Mouse (Mus musculus): ENCODE data around the gene A030014E15Rik. TPM values are rescaled to one million over a fixed set of nuclear protein-coding genes. Genes with fewer than 3 reads are reported as not detected.

The A030014E15Rik gene
- total RNA-seq (2021): not detected
- polyA plus RNA-seq (2012; rRNA removed): not detected in 2 replicates
- long read RNA-seq: 0 reads

DNA sequence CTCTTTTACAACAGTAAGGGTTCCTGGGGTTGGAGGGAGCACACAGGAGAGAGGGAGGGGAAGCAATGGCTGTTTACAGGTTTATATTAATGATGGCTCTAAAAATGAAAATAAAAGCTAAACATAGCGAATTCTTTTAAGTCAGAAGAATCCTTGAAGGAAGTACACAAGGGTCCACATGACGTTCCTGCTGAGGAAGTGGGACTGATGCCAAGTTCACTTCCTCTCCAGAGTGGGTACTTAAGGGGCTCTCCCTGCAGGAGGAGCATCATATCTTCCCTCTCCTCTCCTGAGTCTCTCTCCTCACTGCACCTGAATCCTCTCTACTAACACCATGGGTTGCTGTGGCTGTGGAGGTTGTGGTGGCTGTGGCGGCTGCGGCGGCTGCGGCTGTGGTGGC is at the start of gene A030014E15Rik:
A030014E15Rik (plus strand) TSS at position 268 of the 400 bp plus-strand sequence.
- H3K4me3 ChIP-seq: no peak within 1 kb of the TSS
- no peaks in the 10 kb centered on the region for H3K4me1 ChIP-seq (ENCODE audit: control insufficient read depth, insufficient read depth, low read length)
- TF ChIP-seq POLR2A (IDR thresholded peaks at IDR 0.05; ENCODE audit: insufficient read depth, low read depth, low read length) (no peak), CTCF (IDR thresholded peaks at IDR 0.05) (no peak), EP300 (IDR thresholded peaks at IDR 0.05; ENCODE audit: insufficient read depth, low read depth, low read length) (no peak)
- H3K36me3 ChIP-seq (ENCODE audit: control insufficient read depth, insufficient read depth, low read length): no peaks in the 10 kb centered on the region
- H3K27me3 ChIP-seq (ENCODE audit: control insufficient read depth, insufficient read depth, low read length): no peaks in the 10 kb centered on the region
- 77% methylated on average over 6 of the region's 6 CpGs for WGBS
- DNase-seq: no peak
- no peak within 1 kb of the TSS for H3K27ac ChIP-seq
- no peak within 1 kb of the TSS for H3K9ac ChIP-seq (ENCODE audit: low read depth, low read length)
- intact Hi-C loops (cut with DNase I): no loop called here
- H3K79me2 ChIP-seq (replicated peaks; ENCODE audit: control insufficient read depth, insufficient read depth, low read length): no peaks in the 10 kb centered on the region

DNA sequence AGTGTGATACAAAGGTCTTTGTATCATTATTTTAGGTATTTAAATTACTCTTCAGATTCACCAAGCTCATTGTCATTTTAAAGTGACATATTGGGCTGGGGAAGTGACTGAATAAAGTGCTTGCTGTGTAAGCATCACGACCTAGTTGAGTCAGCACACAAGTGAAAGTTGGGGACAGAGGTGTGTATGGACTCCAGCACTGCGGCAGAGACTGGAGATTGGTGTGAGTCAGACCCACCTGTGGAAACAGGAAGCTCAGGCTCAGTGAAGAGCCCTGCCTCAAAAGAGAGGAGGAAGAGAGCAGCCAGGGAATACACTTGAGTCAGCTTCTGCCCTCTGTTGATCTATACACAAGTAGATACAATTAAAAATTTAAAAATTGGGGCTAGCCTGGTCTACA is 45.5 kb upstream of the A030014E15Rik start:
- no peak for TF ChIP-seq CTCF (IDR thresholded peaks at IDR 0.05)
- TF ChIP-seq EP300 (IDR thresholded peaks at IDR 0.05; ENCODE audit: insufficient read depth, low read depth, low read length): no peak
- TF ChIP-seq POLR2A (IDR thresholded peaks at IDR 0.05; ENCODE audit: insufficient read depth, low read depth, low read length): no peak
- intact Hi-C loops (cut with DNase I): loop anchor here (5.0 kb wide), 1 partner anchor 37 kb away; no protein-coding TSS in a partner anchor
- peaks cover 8% of the 10 kb centered on the region for H3K36me3 ChIP-seq (ENCODE audit: control insufficient read depth, insufficient read depth, low read length)

GRCm38 (mm10) chr1:82880196-82880595 is 44.5 kb upstream of the A030014E15Rik start:
- H3K9ac ChIP-seq (ENCODE audit: low read depth, low read length): no peak overlapping the region
- no peaks in the 10 kb centered on the region; the same call in 1 of the 2 replicates for H3K4me1 ChIP-seq (ENCODE audit: control insufficient read depth, insufficient read depth, low read length)
- no peak overlapping the region for H3K4me3 ChIP-seq
- H3K27ac ChIP-seq: no peak overlapping the region
- TF ChIP-seq POLR2A (IDR thresholded peaks at IDR 0.05; ENCODE audit: insufficient read depth, low read depth, low read length) (no peak), EP300 (IDR thresholded peaks at IDR 0.05; ENCODE audit: insufficient read depth, low read depth, low read length) (no peak), CTCF (IDR thresholded peaks at IDR 0.05) (no peak)
- intact Hi-C loops (cut with DNase I): no loop called here
- H3K27me3 ChIP-seq (ENCODE audit: control insufficient read depth, insufficient read depth, low read length): no peaks in the 10 kb centered on the region
- H3K36me3 ChIP-seq (ENCODE audit: control insufficient read depth, insufficient read depth, low read length): peaks cover 8% of the 10 kb centered on the region
- no peak for DNase-seq
- 86% methylated on average over 8 of the region's 8 CpGs for WGBS
- peaks cover 1% of the 10 kb centered on the region; the same call in 1 of the 2 replicates for H3K79me2 ChIP-seq (replicated peaks; ENCODE audit: control insufficient read depth, insufficient read depth, low read length)

More for the DNA sequence above, 45.5 kb upstream of the A030014E15Rik start:
- H3K9ac ChIP-seq (ENCODE audit: low read depth, low read length): no peak overlapping the region
- DNase-seq: no peak
- peaks cover 1% of the 10 kb centered on the region; the same call in 1 of the 2 replicates for H3K79me2 ChIP-seq (replicated peaks; ENCODE audit: control insufficient read depth, insufficient read depth, low read length)
- H3K4me1 ChIP-seq (ENCODE audit: control insufficient read depth, insufficient read depth, low read length): no peaks in the 10 kb centered on the region; the same call in 1 of the 2 replicates
- H3K27ac ChIP-seq: no peak overlapping the region
- H3K4me3 ChIP-seq: no peak overlapping the region
- no peaks in the 10 kb centered on the region for H3K27me3 ChIP-seq (ENCODE audit: control insufficient read depth, insufficient read depth, low read length)
- WGBS: 52% methylated on average over 2 of the region's 2 CpGs

GRCm38 (mm10) chr1:82893269-82893668 is 31.4 kb upstream of the A030014E15Rik start:
- Histone ChIP-seq H3K4me1 (ENCODE audit: control insufficient read depth, insufficient read depth, low read length) (no peaks in the 10 kb centered on the region), H3K4me3 (no peak overlapping the region), H3K79me2 (replicated peaks; ENCODE audit: control insufficient read depth, insufficient read depth, low read length) (no peaks in the 10 kb centered on the region), H3K27me3 (ENCODE audit: control insufficient read depth, insufficient read depth, low read length) (no peaks in the 10 kb centered on the region), H3K27ac (no peak overlapping the region), H3K36me3 (ENCODE audit: control insufficient read depth, insufficient read depth, low read length) (peaks cover 3% of the 10 kb centered on the region), H3K9ac (ENCODE audit: low read depth, low read length) (no peak overlapping the region)
- intact Hi-C loops (cut with DNase I): no loop called here
- TF ChIP-seq POLR2A (IDR thresholded peaks at IDR 0.05; ENCODE audit: insufficient read depth, low read depth, low read length) (no peak), CTCF (IDR thresholded peaks at IDR 0.05) (no peak), EP300 (IDR thresholded peaks at IDR 0.05; ENCODE audit: insufficient read depth, low read depth, low read length) (no peak)
- no peak for DNase-seq
- WGBS: 80% methylated on average over 7 of the region's 7 CpGs

DNA sequence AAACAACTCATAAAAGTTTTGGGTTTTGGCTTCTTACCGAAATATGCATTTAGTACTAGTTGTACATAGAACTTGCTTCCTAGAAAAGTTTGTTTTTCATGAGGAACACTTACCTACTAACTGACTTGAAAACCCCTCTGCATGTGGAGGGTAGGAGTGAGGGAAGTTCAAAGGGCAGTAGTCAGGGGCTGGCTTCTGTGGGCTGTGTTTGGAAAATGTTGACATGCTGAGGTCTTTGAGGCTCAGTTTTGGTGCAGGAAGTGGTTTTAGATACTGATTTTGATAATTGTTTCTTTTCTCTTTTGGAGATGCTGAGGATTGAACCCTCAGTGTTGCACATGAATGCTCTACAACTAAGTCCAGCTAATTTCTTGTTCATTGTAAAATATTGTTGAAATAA is 24.1 kb upstream of the A030014E15Rik start:
- Histone ChIP-seq H3K4me1 (ENCODE audit: control insufficient read depth, insufficient read depth, low read length) (no peaks in the 10 kb centered on the region), H3K27ac (no peak overlapping the region), H3K27me3 (ENCODE audit: control insufficient read depth, insufficient read depth, low read length) (no peaks in the 10 kb centered on the region), H3K36me3 (ENCODE audit: control insufficient read depth, insufficient read depth, low read length) (no peaks in the 10 kb centered on the region; the same call in 1 of the 2 replicates), H3K4me3 (no peak overlapping the region), H3K9ac (ENCODE audit: low read depth, low read length) (no peak overlapping the region), H3K79me2 (replicated peaks; ENCODE audit: control insufficient read depth, insufficient read depth, low read length) (no peaks in the 10 kb centered on the region)
- 94% methylated on average over 1 of the region's 1 CpGs for WGBS
- no peak for TF ChIP-seq EP300 (IDR thresholded peaks at IDR 0.05; ENCODE audit: insufficient read depth, low read depth, low read length)
- no peak for TF ChIP-seq POLR2A (IDR thresholded peaks at IDR 0.05; ENCODE audit: insufficient read depth, low read depth, low read length)
- no peak for TF ChIP-seq CTCF (IDR thresholded peaks at IDR 0.05)
- intact Hi-C loops (cut with DNase I): loop anchor here (5.0 kb wide), 1 partner anchor 103 kb away; no protein-coding TSS in a partner anchor
- DNase-seq: no peak

DNA sequence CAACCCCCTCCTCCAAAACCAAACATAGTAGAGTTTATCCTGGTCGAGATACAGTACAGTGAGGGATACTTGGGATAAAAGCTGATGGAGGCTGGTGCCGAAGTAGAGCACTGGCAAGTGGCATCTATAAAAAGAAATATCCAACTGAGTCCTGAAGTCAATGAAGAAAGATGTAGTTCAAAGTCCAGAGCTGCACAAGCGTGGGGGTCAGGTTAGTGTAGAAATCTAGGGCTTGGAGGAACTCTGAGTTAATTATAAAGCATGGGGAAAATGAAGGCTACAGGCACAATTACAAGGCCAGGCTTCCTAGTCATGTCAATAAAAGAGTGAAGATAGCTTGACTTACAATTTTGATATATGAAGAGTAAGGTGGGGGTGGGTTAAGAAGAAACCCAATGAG is 23.5 kb upstream of the A030014E15Rik start:
- TF ChIP-seq EP300 (IDR thresholded peaks at IDR 0.05; ENCODE audit: insufficient read depth, low read depth, low read length) (no peak), CTCF (IDR thresholded peaks at IDR 0.05) (no peak), POLR2A (IDR thresholded peaks at IDR 0.05; ENCODE audit: insufficient read depth, low read depth, low read length) (no peak)
- H3K79me2 ChIP-seq (replicated peaks; ENCODE audit: control insufficient read depth, insufficient read depth, low read length): no peaks in the 10 kb centered on the region
- no peaks in the 10 kb centered on the region for H3K4me1 ChIP-seq (ENCODE audit: control insufficient read depth, insufficient read depth, low read length)
- 88% methylated on average over 3 of the region's 3 CpGs for WGBS
- intact Hi-C loops (cut with DNase I): loop anchor here (5.0 kb wide), 1 partner anchor 104 kb away; no protein-coding TSS in a partner anchor
- no peak overlapping the region for H3K9ac ChIP-seq (ENCODE audit: low read depth, low read length)
- no peak overlapping the region for H3K27ac ChIP-seq
- DNase-seq: no peak
- no peaks in the 10 kb centered on the region; the same call in 1 of the 2 replicates for H3K36me3 ChIP-seq (ENCODE audit: control insufficient read depth, insufficient read depth, low read length)
- H3K27me3 ChIP-seq (ENCODE audit: control insufficient read depth, insufficient read depth, low read length): no peaks in the 10 kb centered on the region
- no peak overlapping the region for H3K4me3 ChIP-seq
